Mouse (Mus musculus) olfactory bulb, adult 2 months (tissue): ENCODE results near the gene Cntn5.

ENCODE experiments used
- CTCF ChIP-seq: fragments of 200-500 bp; IDR thresholded peaks from 2 replicates; pipeline ENCODE4 v1.5.1; 2012; ENCODE audit warnings: low read depth, mild to moderate bottlenecking, low read length, moderate library complexity; ENCODE audit not compliant: insufficient read depth
- POLR2A ChIP-seq: fragments of 200-500 bp; IDR thresholded peaks from 2 replicates; pipeline ENCODE4 v1.6.1; 2012; ENCODE audit warnings: mild to moderate bottlenecking, low read depth, low read length, moderate library complexity; ENCODE audit not compliant: insufficient read depth

- TF ChIP-seq CTCF (no peak), POLR2A (no peak)
These were observed 1186.4 kb downstream of the Cntn5 start for GRCm38 (mm10) chr9:9718145-9718544.
